Mouse (Mus musculus) stomach, embryonic 15.5 days (tissue): ENCODE results near the gene Tnip2. TPM values are rescaled to one million over a fixed set of nuclear protein-coding genes. Genes with fewer than 3 reads are reported as not detected.

Source experiments
- polyA plus RNA-seq: library from polyadenylated mRNA; unstranded; fragments of >200 nt; fragmentation: Nextera tagmentation; extraction: Ambion mirVana; gene quantifications from 2 replicates; pipeline ENCODE4 v1.2.1, GENCODE M21; 2015

Tnip2 gene
- polyA plus RNA-seq, 1 experiment from 2014 or later = 22.9 TPM

Other genes starting within 250 kb of the Tnip2 start
- 0.53 and 0.62 TPM in 2 replicates for gene Zfyve28, start 225.5 kb downstream of the Tnip2 start, polyA plus RNA-seq
- not detected in 2 replicates for gene Cfap99, start 225.4 kb downstream of the Tnip2 start, polyA plus RNA-seq
- gene Rnf4, start 177.7 kb downstream of the Tnip2 start, polyA plus RNA-seq = 138 and 151 TPM in 2 replicates
- 10.3 and 11.8 TPM in 2 replicates for gene Fam193a, start 144.1 kb downstream of the Tnip2 start, polyA plus RNA-seq
- gene Sh3bp2, start 11.8 kb upstream of the Tnip2 start, polyA plus RNA-seq = 5.9 and 10.9 TPM in 2 replicates
- gene Add1, start 59.7 kb upstream of the Tnip2 start, polyA plus RNA-seq = 162 and 168 TPM in 2 replicates
- 119 and 147 TPM in 2 replicates for gene Mfsd10, start 123.2 kb upstream of the Tnip2 start, polyA plus RNA-seq
- 22.8 and 25.9 TPM in 2 replicates for gene Nop14, start 146.2 kb upstream of the Tnip2 start, polyA plus RNA-seq
- gene Grk4, start 146.4 kb upstream of the Tnip2 start, polyA plus RNA-seq = 1.8 and 2.4 TPM in 2 replicates
- 11.9 TPM in 2 replicates for gene Htt, start 247.7 kb upstream of the Tnip2 start, polyA plus RNA-seq